Mouse (Mus musculus) neural tube, embryonic 12.5 days (tissue): ENCODE results near the gene Gm28374. TPM values are rescaled to one million over a fixed set of nuclear protein-coding genes. Genes with fewer than 3 reads are reported as not detected.

Source experiments
- ATAC-seq: fragments of 200-750 bp; cut with Nextera tagmentation; 2 replicates; pipeline ENCODE4 v1.8.0; 2017; ENCODE audit warnings: low read depth, mild to moderate bottlenecking, moderate TSS enrichment, moderate library complexity; ENCODE audit not compliant: low FRiP score
- H3K27ac ChIP-seq: fragments of 300-500 bp; sonication (generic); 2 replicates; pipeline ENCODE4 v1.5.1; 2016
- H3K27me3 ChIP-seq: fragments of 300-500 bp; sonication (generic); replicated peaks from 2 replicates; pipeline ENCODE4 v1.6.1; 2016; ENCODE audit warnings: mild to moderate bottlenecking
- H3K36me3 ChIP-seq: fragments of 300-500 bp; sonication (generic); 2 replicates; pipeline ENCODE4 v1.6.1; 2016; ENCODE audit warnings: mild to moderate bottlenecking
- H3K4me1 ChIP-seq: fragments of 300-500 bp; sonication (generic); 2 replicates; pipeline ENCODE4 v1.6.1; 2016
- H3K4me2 ChIP-seq: fragments of 300-500 bp; sonication (generic); replicated peaks from 2 replicates; pipeline ENCODE4 v1.6.1; 2016; ENCODE audit warnings: mild to moderate bottlenecking
- H3K4me3 ChIP-seq: fragments of 300-500 bp; sonication (generic); 2 replicates; pipeline ENCODE4 v1.5.1; 2016
- H3K9ac ChIP-seq: fragments of 300-500 bp; sonication (generic); 2 replicates; pipeline ENCODE4 v1.6.1; 2016; ENCODE audit warnings: mild to moderate bottlenecking
- H3K9me3 ChIP-seq: fragments of 300-500 bp; sonication (generic); 2 replicates; pipeline ENCODE4 v1.6.1; 2016; ENCODE audit warnings: mild to moderate bottlenecking
- whole genome bisulfite sequencing: fragments of 180-500 bp; shearing (Covaris S2); methylation state at CpG from one replicate; pipeline ENCODE4 v1.1.7; 2016; 5-methylcytosine and 5-hydroxymethylcytosine counted together
- polyA plus RNA-seq: library from polyadenylated mRNA; unstranded; fragments of >200 nt; fragmentation: Nextera tagmentation; extraction: Ambion mirVana; gene quantifications from 2 replicates; pipeline ENCODE4 v1.2.1, GENCODE M21; 2016

Gene Gm28374
- polyA plus RNA-seq, 1 experiment from 2014 or later = 2.6 TPM

DNA sequence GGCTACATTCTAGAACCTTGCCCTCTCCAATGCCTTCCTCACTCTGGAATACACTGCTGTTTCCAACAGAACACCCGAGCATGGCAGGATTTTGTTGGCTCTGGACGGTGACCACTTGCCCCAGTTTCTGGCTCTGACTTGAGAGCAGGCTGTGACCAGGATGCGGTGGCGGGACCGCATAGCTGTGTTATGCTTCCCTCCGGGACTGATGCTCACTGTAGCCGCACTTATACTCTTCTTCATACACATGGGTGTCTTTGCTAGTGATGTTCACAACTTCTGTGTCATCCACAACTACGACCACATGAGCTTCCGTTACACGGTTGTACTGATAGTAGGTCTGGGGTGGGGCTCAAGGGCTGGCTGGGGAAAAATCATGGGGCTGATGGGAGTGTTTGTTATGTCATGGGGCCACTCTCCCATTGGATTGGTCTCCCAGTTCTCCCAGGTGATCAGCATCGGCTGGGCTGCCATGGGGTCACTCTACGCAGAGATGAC lies 2.0 kb downstream of the Gm28374 start, which contains the start of gene Tmem262:
Gene Tmem262, plus strand, starts transcription at position 51 of the 498 bp plus-strand sequence.
- Histone ChIP-seq H3K4me2 (no peak within 1 kb of the TSS), H3K9ac (no peak within 1 kb of the TSS), H3K36me3 (peaks cover 27% of the 10 kb centered on the region), H3K27ac (no peak within 1 kb of the TSS), H3K4me1 (peaks cover 19% of the 10 kb centered on the region), H3K27me3 (no peaks in the 10 kb centered on the region), H3K9me3 (no peaks in the 10 kb centered on the region), H3K4me3 (no peak within 1 kb of the TSS)
- no peak for ATAC-seq
- 95% methylated on average over 12 of the region's 12 CpGs for WGBS

DNA sequence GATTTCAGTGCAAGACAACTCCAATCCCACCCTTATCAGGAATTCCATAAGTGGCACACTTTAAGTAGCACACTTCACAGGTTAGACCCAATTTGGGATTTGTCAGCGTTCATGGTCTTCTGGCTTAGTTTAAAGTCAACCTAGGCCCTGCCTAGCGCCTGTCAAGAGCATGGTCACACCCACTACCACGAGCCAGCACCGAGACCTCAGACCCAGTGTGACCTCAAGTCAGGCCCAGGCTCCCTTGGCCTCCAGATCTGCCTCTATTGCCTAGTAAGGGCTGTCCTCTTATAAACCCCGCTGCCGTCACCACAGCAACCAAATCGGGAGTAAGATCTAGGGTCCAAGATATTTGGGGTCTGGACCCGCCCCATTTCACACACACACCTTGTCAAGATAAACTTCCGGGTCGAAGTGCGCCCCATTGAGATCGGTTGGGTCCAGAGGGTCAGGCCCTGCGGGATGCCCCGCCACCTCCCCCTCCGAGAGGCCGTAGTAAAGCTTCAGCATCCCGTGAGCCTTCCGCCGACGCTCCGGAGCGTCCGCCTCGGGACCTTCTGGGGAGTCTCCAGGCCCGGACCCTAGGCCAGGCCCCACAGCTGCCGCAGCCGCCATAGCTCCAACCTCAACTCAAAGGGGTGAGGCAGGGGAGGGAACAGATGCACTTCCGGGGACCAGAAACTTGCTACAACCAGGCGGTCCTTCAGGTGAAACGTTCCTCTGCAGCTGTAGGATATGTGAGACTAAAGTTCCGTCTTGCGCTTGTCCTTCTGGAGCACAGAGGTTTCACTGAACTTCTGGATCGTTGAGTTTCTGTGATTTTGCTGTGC lies 5.3 kb downstream of the Gm28374 start, which contains the start of gene Vps51:
Gene Vps51, minus strand, starts transcription at position 668 of the 830 bp plus-strand sequence.
- peak; percentile 82 for ATAC-seq
- Histone ChIP-seq H3K27ac (peak within 1 kb of the TSS; percentile 67; the same call in 1 of the 2 replicates), H3K36me3 (peaks cover 37% of the 10 kb centered on the region), H3K9me3 (no peaks in the 10 kb centered on the region), H3K4me1 (peaks cover 8% of the 10 kb centered on the region), H3K4me2 (peak within 1 kb of the TSS; percentile 92), H3K4me3 (peak within 1 kb of the TSS; percentile 69), H3K27me3 (no peaks in the 10 kb centered on the region), H3K9ac (peak within 1 kb of the TSS; percentile 61)
- WGBS = 2% methylated on average over 33 of the region's 33 CpGs

DNA sequence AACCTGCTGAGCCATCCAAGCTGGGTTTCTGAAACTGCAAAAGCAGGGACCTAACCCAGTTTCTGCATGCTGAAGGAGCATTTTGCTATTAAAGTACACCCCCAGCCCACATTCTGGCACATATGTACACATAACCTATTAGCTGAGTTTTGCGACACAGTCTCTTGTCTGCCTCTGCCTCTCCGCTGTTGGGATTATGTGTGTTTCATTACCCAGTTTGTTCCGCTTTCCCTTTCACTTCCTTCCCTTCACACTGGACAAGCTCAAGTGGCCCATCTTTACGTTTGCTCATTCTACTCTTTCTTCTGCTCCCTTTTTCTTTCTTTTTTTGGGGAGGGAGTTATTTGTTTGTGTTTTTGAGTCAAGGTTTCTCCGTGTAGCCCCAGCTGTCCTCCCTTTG lies 8.2 kb downstream of the Gm28374 start:
- Histone ChIP-seq H3K27ac (no peak overlapping the region), H3K27me3 (no peaks in the 10 kb centered on the region), H3K9ac (no peak overlapping the region), H3K4me1 (peaks cover 9% of the 10 kb centered on the region), H3K36me3 (peaks cover 49% of the 10 kb centered on the region), H3K4me3 (no peak overlapping the region), H3K4me2 (no peak overlapping the region), H3K9me3 (no peaks in the 10 kb centered on the region)
- ATAC-seq = no peak
- WGBS = 93% methylated on average over 5 of the region's 5 CpGs

DNA sequence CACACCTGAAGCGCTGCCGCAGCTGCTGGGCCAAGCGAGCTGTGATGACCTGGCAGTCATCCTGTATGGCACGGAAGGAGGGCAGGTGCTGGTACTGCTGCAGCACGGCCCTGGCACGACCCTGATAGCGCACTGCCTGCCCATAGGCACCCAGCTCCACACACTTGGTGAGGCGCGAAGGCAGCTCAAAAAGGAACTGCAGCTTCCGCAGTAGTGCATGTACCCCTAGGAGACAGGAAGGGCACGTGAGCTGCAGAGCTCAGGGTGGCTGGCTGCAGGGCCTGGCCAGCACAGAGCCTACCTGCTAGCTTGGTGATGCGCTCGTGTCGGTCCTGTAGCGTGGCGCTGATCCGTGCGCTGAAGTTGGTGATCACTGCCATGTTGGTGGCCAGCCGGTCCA lies 10.8 kb downstream of the Gm28374 start:
- H3K4me3 ChIP-seq = no peak overlapping the region
- H3K27me3 ChIP-seq = no peaks in the 10 kb centered on the region
- no peaks in the 10 kb centered on the region for H3K9me3 ChIP-seq
- peaks cover 22% of the 10 kb centered on the region for H3K4me1 ChIP-seq
- no peak overlapping the region for H3K9ac ChIP-seq
- no peak overlapping the region for H3K27ac ChIP-seq
- WGBS = 95% methylated on average over 19 of the region's 19 CpGs
- H3K36me3 ChIP-seq = peaks cover 54% of the 10 kb centered on the region
- H3K4me2 ChIP-seq = no peak overlapping the region
- ATAC-seq = no peak

DNA sequence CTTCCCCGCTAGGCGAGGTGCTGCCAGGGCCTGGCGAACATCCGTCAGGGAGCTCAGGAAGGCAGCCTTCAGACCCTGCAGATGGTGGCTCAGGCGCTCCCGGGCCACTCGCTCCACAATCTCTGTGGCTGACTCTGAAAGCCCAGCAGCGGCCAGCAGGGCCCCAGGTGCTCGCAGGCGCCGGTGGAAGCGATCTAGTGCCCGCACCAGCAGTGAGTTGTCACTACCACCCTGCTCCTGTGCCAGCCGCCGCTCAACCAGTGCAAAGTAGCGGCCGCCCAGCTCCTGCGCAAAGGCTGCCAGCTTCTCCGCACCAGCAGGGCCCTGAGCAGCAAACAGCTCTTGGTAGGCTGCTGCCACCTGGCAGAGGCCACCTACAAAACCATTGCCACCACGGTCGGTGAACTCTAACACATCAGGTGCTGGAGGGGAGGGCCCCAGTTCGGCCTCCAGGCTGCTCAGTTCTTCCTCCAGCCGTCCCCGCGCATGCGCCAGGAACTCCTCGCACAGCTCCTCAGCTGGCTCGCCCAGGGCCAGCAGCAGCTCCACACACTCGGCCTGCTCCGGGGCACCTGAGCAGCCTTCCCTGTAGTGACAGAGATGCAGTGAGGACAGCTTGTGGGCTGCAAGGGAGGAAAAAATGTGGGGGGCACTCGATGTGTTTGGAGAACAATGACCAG lies 11.3 kb downstream of the Gm28374 start:
- WGBS = 93% methylated on average over 31 of the region's 31 CpGs
- Histone ChIP-seq H3K4me3 (no peak overlapping the region), H3K9me3 (no peaks in the 10 kb centered on the region), H3K36me3 (peaks cover 54% of the 10 kb centered on the region), H3K4me2 (no peak overlapping the region), H3K27me3 (no peaks in the 10 kb centered on the region), H3K9ac (no peak overlapping the region), H3K27ac (no peak overlapping the region), H3K4me1 (peaks cover 23% of the 10 kb centered on the region)
- ATAC-seq = no peak

DNA sequence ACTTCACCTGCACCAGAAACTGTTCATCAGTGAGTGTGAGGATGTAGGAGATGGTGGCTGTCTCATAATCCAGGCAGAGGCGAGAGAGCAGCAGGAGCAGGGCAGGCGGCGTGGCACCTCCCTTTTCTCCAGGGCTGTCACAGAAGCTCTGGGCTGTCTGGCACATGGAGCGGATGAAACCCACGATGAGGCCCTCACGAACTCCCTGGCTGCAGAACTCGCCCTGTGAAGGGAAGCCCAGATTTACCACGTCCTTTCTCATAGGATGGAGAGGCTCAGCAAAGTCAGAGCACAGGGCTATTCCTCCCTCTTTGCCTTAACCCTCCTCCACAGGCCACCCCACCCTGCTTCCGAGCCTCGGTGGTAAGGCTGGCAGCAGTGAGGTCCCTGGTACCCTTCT lies 12.2 kb downstream of the Gm28374 start:
- H3K36me3 ChIP-seq = peaks cover 50% of the 10 kb centered on the region
- no peaks in the 10 kb centered on the region for H3K9me3 ChIP-seq
- WGBS = 94% methylated on average over 10 of the region's 10 CpGs

DNA sequence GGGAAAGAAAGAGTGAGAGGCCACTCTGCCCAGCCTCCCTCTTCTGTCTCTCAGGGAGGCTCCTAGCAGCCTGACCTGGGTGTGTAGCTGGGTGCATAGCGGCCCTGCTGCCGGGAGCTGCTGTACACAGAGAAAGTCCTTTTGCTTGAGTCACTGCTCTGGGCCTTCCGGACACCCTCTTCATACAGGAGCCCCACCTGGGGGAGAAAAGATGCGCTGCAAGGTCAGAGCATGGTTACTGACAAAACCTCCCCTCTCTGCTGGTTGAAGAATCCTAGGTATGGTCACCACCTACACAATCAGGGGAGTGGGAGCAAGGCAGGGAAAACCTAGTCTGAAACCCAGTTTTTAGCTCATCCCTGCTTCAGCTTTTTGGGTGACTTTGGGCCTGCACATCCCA lies 13.1 kb downstream of the Gm28374 start:
- no peak overlapping the region for H3K4me3 ChIP-seq
- no peak overlapping the region for H3K9ac ChIP-seq
- H3K36me3 ChIP-seq = peaks cover 47% of the 10 kb centered on the region
- H3K27ac ChIP-seq = no peak overlapping the region
- H3K27me3 ChIP-seq = no peaks in the 10 kb centered on the region
- 79% methylated on average over 4 of the region's 4 CpGs for WGBS
- 0 out of 2 replicates have a peak overlapping the region, but pooled peaks have one; percentile 93 for H3K4me2 ChIP-seq
- no peak for ATAC-seq
- peaks cover 25% of the 10 kb centered on the region for H3K4me1 ChIP-seq
- no peaks in the 10 kb centered on the region for H3K9me3 ChIP-seq

More for the DNA sequence above, 12.2 kb downstream of the Gm28374 start:
- Histone ChIP-seq H3K27ac (no peak overlapping the region), H3K9ac (no peak overlapping the region), H3K4me2 (no peak overlapping the region), H3K4me3 (no peak overlapping the region), H3K27me3 (no peaks in the 10 kb centered on the region), H3K4me1 (peaks cover 25% of the 10 kb centered on the region)
- no peak for ATAC-seq

DNA sequence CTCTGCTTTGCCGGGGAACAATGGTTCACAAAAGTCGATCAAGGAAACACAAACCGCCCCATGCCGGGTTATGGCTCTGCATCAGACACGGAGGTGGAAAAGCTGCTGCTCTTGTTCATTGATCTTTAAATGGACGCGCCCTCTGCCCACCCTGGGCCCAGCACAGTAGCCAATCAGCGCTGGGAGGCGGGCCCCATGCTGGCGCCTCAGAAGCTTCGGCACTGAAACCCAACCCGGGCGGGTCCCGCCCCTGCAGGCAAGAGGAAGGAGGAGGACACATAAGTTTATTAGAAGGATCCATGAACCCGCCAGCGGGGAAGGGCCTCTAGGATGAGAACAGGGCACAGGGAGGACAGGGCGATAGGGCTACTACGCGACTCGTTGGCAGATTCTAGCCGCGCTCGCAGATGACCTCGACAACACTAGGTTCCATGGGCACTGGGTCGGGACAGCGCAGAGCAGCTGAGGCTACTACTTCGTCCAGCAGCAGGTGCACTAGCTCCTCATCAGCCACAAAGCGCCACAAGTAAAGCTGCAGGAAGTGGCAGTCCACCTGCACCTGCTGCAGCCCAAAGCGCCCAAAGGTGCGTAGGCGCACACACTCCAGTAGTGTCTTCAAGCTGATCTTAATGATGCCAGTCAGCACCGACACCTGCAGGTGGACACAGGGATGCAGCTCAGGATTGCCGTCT lies 14.2 kb downstream of the Gm28374 start, which contains the start of gene Tm7sf2:
Gene Tm7sf2, minus strand, starts transcription at position 650 of the 692 bp plus-strand sequence.
- Histone ChIP-seq H3K4me1 (peaks cover 32% of the 10 kb centered on the region), H3K27me3 (no peaks in the 10 kb centered on the region), H3K27ac (peak within 1 kb of the TSS; percentile 74), H3K9me3 (no peaks in the 10 kb centered on the region), H3K4me3 (peak within 1 kb of the TSS; percentile 49), H3K4me2 (peak within 1 kb of the TSS; percentile 93), H3K36me3 (peaks cover 38% of the 10 kb centered on the region), H3K9ac (peak within 1 kb of the TSS; percentile 64)
- peak; percentile 93 for ATAC-seq
- 6% methylated on average over 33 of the region's 33 CpGs for WGBS

DNA sequence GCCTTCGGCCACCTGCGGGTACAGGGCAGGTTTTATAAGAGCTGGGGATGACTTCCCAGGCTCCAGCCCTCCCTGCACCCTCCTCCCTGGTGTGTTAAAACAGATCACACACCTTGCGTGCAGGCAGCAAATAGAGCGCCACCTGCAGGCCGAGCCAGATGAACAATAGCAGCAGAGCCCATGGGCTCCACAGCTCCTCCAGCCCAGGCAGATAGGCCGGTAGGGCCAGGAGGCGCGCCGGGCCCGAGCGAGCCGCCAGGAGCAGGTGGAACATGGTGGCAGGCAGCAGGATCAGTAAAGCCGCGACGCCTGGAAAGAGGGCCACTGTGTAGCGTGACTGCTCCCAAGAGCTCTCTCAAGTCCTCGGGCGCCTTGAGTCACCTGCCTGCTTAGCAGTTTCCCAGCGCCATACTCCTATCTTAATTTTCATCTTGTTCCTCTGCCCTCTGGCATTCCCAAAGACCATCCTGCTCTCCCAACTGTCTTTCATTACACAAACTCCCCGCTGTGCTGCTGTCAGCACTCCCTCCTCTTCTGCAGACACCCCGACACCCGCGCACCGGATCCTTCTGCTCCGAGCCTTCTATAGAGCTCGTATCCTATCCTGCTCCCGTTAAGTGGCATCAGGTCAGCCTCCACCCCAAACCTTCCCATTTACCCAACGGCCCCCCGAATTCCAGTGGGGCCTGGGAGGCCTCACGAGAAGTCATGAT lies 14.9 kb downstream of the Gm28374 start:
- no peaks in the 10 kb centered on the region for H3K27me3 ChIP-seq
- peak; percentile 77 for ATAC-seq
- H3K4me1 ChIP-seq = peaks cover 40% of the 10 kb centered on the region
- H3K4me2 ChIP-seq = peak overlapping the region; percentile 93
- peak overlapping the region; percentile 64 for H3K9ac ChIP-seq
- peak overlapping the region; percentile 49 for H3K4me3 ChIP-seq
- H3K27ac ChIP-seq = peak overlapping the region; percentile 74
- H3K36me3 ChIP-seq = peaks cover 34% of the 10 kb centered on the region
- H3K9me3 ChIP-seq = no peaks in the 10 kb centered on the region
- WGBS = under 1% methylated on average over 30 of the region's 30 CpGs

DNA sequence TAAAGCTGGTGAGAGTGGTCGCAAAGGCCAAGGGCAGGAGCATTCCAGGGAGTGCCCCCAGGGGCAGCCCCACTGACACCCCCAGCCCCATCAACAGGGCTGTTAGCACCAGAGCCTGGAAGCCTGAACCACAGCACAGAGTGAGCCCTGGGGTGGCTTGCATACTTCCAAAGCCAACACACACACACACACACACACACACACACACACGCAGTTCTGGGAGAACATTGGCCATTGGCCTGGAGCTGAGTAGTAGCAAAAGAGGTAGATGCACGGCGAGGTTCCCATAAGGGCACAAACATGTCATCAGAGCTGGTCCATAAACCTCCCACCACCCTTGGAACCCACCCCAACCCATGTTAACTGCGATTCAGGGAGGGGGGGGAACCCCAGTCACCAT lies 15.5 kb downstream of the Gm28374 start:
- peak overlapping the region; percentile 93 for H3K4me2 ChIP-seq
- 31% methylated on average over 5 of the region's 5 CpGs for WGBS
- H3K9me3 ChIP-seq = no peaks in the 10 kb centered on the region
- no peak for ATAC-seq
- no peaks in the 10 kb centered on the region for H3K27me3 ChIP-seq
- H3K4me1 ChIP-seq = peaks cover 45% of the 10 kb centered on the region
- peak overlapping the region; percentile 74; the same call in 1 of the 2 replicates for H3K27ac ChIP-seq
- peak overlapping the region; percentile 49 for H3K4me3 ChIP-seq
- H3K9ac ChIP-seq = peak overlapping the region; percentile 64
- H3K36me3 ChIP-seq = peaks cover 32% of the 10 kb centered on the region

DNA sequence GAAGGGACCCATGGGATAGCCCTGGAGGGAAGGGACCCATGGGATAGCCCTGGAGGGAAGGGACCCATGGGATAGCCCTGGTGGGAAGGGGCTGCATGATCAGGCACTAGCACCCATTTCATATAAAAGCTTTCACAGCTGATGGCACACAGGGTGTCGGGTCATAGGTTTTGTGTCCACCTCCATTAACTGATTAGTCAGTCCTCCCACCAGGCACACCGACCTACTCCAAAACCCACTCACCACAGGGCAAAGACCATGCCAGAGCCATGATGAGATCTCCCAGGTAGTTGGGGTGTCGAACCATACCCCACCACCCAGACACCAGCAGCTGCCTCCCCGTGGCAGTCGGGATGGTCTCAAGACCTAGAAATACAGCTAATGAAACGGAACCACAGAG lies 19.0 kb downstream of the Gm28374 start:
- ATAC-seq = no peak
- no peak overlapping the region for H3K9ac ChIP-seq
- H3K27me3 ChIP-seq = no peaks in the 10 kb centered on the region

More for the DNA sequence above, 19.0 kb downstream of the Gm28374 start:
- Histone ChIP-seq H3K4me1 (peaks cover 52% of the 10 kb centered on the region), H3K27ac (no peak overlapping the region), H3K4me3 (no peak overlapping the region), H3K4me2 (peak overlapping the region; percentile 100; the same call in 1 of the 2 replicates), H3K36me3 (peaks cover 12% of the 10 kb centered on the region; the same call in 1 of the 2 replicates), H3K9me3 (no peaks in the 10 kb centered on the region)
- WGBS = 94% methylated on average over 6 of the region's 6 CpGs
